Mouse (Mus musculus): Measurements from ENCODE around the gene Pla2g15. TPM values are rescaled to one million over a fixed set of nuclear protein-coding genes. Genes with fewer than 3 reads are reported as not detected.
A peak's percentile ranks its signal among the peaks of the same experiment; 100 is the strongest.

Gene Pla2g15
- total RNA-seq, 1 experiment from 2014 or later = 8.5 TPM

GRCm38 (mm10) chr8:106133526-106133925, 16.7 kb upstream of the Pla2g15 start:
- ATAC-seq (ENCODE audit: extremely low read depth, insufficient number of reproducible peaks, low FRiP score, poor library complexity, severe bottlenecking) = no peak

GRCm38 (mm10) chr8:106133946-106134345, 16.3 kb upstream of the Pla2g15 start:
- ATAC-seq (ENCODE audit: extremely low read depth, insufficient number of reproducible peaks, low FRiP score, poor library complexity, severe bottlenecking) = no peak

- ATAC-seq (ENCODE audit: extremely low read depth, insufficient number of reproducible peaks, low FRiP score, poor library complexity, severe bottlenecking) = no peak
These were observed 15.2 kb upstream of the Pla2g15 start for GRCm38 (mm10) chr8:106134751-106135571.

GRCm38 (mm10) chr8:106135672-106136071, 14.5 kb upstream of the Pla2g15 start:
- no peak for ATAC-seq (ENCODE audit: extremely low read depth, insufficient number of reproducible peaks, low FRiP score, poor library complexity, severe bottlenecking)

GRCm38 (mm10) chr8:106136156-106137130, 13.8 kb upstream of the Pla2g15 start, which contains the start of gene Esrp2:
TSS of gene Esrp2 (minus strand) at chr8:106136974.
- no peak for ATAC-seq (ENCODE audit: extremely low read depth, insufficient number of reproducible peaks, low FRiP score, poor library complexity, severe bottlenecking)

- no peak for ATAC-seq (ENCODE audit: extremely low read depth, insufficient number of reproducible peaks, low FRiP score, poor library complexity, severe bottlenecking)
These were observed 12.8 kb upstream of the Pla2g15 start for GRCm38 (mm10) chr8:106137218-106137905.

GRCm38 (mm10) chr8:106137906-106138477, 12.2 kb upstream of the Pla2g15 start:
- peak; percentile 27; the same call in 1 of the 2 replicates for ATAC-seq (ENCODE audit: extremely low read depth, insufficient number of reproducible peaks, low FRiP score, poor library complexity, severe bottlenecking)

- no peak for ATAC-seq (ENCODE audit: extremely low read depth, insufficient number of reproducible peaks, low FRiP score, poor library complexity, severe bottlenecking)
These were observed 11.6 kb upstream of the Pla2g15 start for GRCm38 (mm10) chr8:106138616-106139015.

- no peak for ATAC-seq (ENCODE audit: extremely low read depth, insufficient number of reproducible peaks, low FRiP score, poor library complexity, severe bottlenecking)
These were observed 10.0 kb upstream of the Pla2g15 start for GRCm38 (mm10) chr8:106140191-106140590.

- peak; percentile 79 for ATAC-seq (ENCODE audit: extremely low read depth, insufficient number of reproducible peaks, low FRiP score, poor library complexity, severe bottlenecking)
These were observed 9.4 kb upstream of the Pla2g15 start for GRCm38 (mm10) chr8:106140769-106141168.

- ATAC-seq (ENCODE audit: extremely low read depth, insufficient number of reproducible peaks, low FRiP score, poor library complexity, severe bottlenecking) = no peak
These were observed 4.9 kb upstream of the Pla2g15 start for GRCm38 (mm10) chr8:106145331-106145730.

GRCm38 (mm10) chr8:106146014-106146413, 4.2 kb upstream of the Pla2g15 start:
- ATAC-seq (ENCODE audit: extremely low read depth, insufficient number of reproducible peaks, low FRiP score, poor library complexity, severe bottlenecking) = no peak

- ATAC-seq (ENCODE audit: extremely low read depth, insufficient number of reproducible peaks, low FRiP score, poor library complexity, severe bottlenecking) = no peak
These were observed 2.2 kb upstream of the Pla2g15 start for GRCm38 (mm10) chr8:106147868-106148565.

- ATAC-seq (ENCODE audit: extremely low read depth, insufficient number of reproducible peaks, low FRiP score, poor library complexity, severe bottlenecking) = no peak
These were observed 1.2 kb upstream of the Pla2g15 start for GRCm38 (mm10) chr8:106149025-106149424.

- ATAC-seq (ENCODE audit: extremely low read depth, insufficient number of reproducible peaks, low FRiP score, poor library complexity, severe bottlenecking) = no peak
These were observed 428 bp downstream of the Pla2g15 start for GRCm38 (mm10) chr8:106150653-106151000.

GRCm38 (mm10) chr8:106151041-106151440, 842 bp downstream of the Pla2g15 start:
- ATAC-seq (ENCODE audit: extremely low read depth, insufficient number of reproducible peaks, low FRiP score, poor library complexity, severe bottlenecking) = no peak

GRCm38 (mm10) chr8:106152876-106153275, 2.7 kb downstream of the Pla2g15 start:
- no peak for ATAC-seq (ENCODE audit: extremely low read depth, insufficient number of reproducible peaks, low FRiP score, poor library complexity, severe bottlenecking)

GRCm38 (mm10) chr8:106157419-106157818, 7.2 kb downstream of the Pla2g15 start:
- no peak for ATAC-seq (ENCODE audit: extremely low read depth, insufficient number of reproducible peaks, low FRiP score, poor library complexity, severe bottlenecking)

Measured in neutrophil, adult 5-6 weeks (primary cell).